ENCODE assay signal across 19 mouse cellular contexts in genomic region chr12:98545875-98546274, GRCm38 (mm10). TPM values are rescaled to one million over a fixed set of nuclear protein-coding genes. Genes with fewer than 3 reads are reported as not detected.
DNase-seq lines count a peak whose midpoint lies in the region; ATAC-seq and TF ChIP-seq lines count a peak whose summit lies in the region.
"Had no signal": no experiment of that assay in that cellular context is flagged by ENCODE, and none has a peak within 500 bp of the region (broad histone marks: within the 10 kb centered on the region; RNA-seq: fewer than 3 reads in every experiment).

No protein-coding gene starts in this region.

- 84% methylated on average over 2 of the region's 2 CpGs for WGBS in heart, embryonic 10.5 days
- WGBS in neural tube, embryonic 14.5 days, result 77% methylated on average over 2 of the region's 2 CpGs
- 92% methylated on average over 2 of the region's 2 CpGs for WGBS in intestine, postnatal 0 days

- H3K9me3 ChIP-seq in heart, embryonic 10.5 days, result no peaks in the 10 kb centered on the region
- no peaks in the 10 kb centered on the region for H3K9me3 ChIP-seq in neural tube, embryonic 14.5 days (ENCODE audit: control insufficient read depth, low read length)
- no peaks in the 10 kb centered on the region for H3K9me3 ChIP-seq in intestine, postnatal 0 days (ENCODE audit: control insufficient read depth)
- H3K9me3 ChIP-seq: embryonic facial prominence, embryonic 13.5 days; midbrain, embryonic 10.5 days; stomach, embryonic 15.5 days had no signal

- H3K36me3 ChIP-seq in heart, embryonic 10.5 days, result no peaks in the 10 kb centered on the region
- H3K36me3 ChIP-seq in neural tube, embryonic 14.5 days (ENCODE audit: control insufficient read depth, insufficient read depth, low read length), result no peaks in the 10 kb centered on the region
- no peaks in the 10 kb centered on the region for H3K36me3 ChIP-seq in intestine, postnatal 0 days (ENCODE audit: control insufficient read depth, insufficient read depth)
- H3K36me3 ChIP-seq: embryonic facial prominence, embryonic 13.5 days; stomach, embryonic 15.5 days had no signal

- no peaks in the 10 kb centered on the region for H3K27me3 ChIP-seq in heart, embryonic 10.5 days (ENCODE audit: insufficient read depth, poor library complexity, severe bottlenecking)
- no peaks in the 10 kb centered on the region for H3K27me3 ChIP-seq in neural tube, embryonic 14.5 days (ENCODE audit: control insufficient read depth, insufficient read depth, low read length)
- no peaks in the 10 kb centered on the region for H3K27me3 ChIP-seq in intestine, postnatal 0 days (replicated peaks; ENCODE audit: control insufficient read depth, insufficient read depth, low read length)
- H3K27me3 ChIP-seq: embryonic facial prominence, embryonic 13.5 days; stomach, embryonic 15.5 days had no signal

- H3K4me1 ChIP-seq in heart, embryonic 10.5 days, result no peaks in the 10 kb centered on the region
- H3K4me1 ChIP-seq in neural tube, embryonic 14.5 days (ENCODE audit: control insufficient read depth, insufficient read depth, low read length), result no peaks in the 10 kb centered on the region
- H3K4me1 ChIP-seq in intestine, postnatal 0 days (replicated peaks; ENCODE audit: control insufficient read depth, insufficient read depth, low read length), result no peaks in the 10 kb centered on the region
- H3K4me1 ChIP-seq: embryonic facial prominence, embryonic 13.5 days; midbrain, embryonic 10.5 days; stomach, embryonic 15.5 days had no signal

- TF ChIP-seq CTCF in intestine, postnatal 0 days (IDR thresholded peaks at IDR 0.05; ENCODE audit: low read depth), result no peak

- no peak overlapping the region for H3K9ac ChIP-seq in neural tube, embryonic 14.5 days (replicated peaks; ENCODE audit: low read depth, low read length)
- H3K9ac ChIP-seq in intestine, postnatal 0 days (ENCODE audit: low read depth, low read length), result no peak overlapping the region
- H3K9ac ChIP-seq: embryonic facial prominence, embryonic 13.5 days; liver, postnatal 0 days; stomach, embryonic 15.5 days had no signal

- ATAC-seq in neural tube, embryonic 14.5 days (ENCODE audit: low read depth), result 0 out of 2 replicates have a peak, but pooled peaks have one; percentile 9
- no peak for ATAC-seq in intestine, postnatal 0 days
- ATAC-seq: liver, postnatal 0 days had no signal

- intact Hi-C loops in heart, postnatal 10 days (cut with DNase I), result no loop called here

- H3K4me2 ChIP-seq in neural tube, embryonic 14.5 days (ENCODE audit: low read depth, low read length), result no peak overlapping the region
- H3K4me2 ChIP-seq in intestine, postnatal 0 days (replicated peaks; ENCODE audit: low read depth), result no peak overlapping the region
- H3K4me2 ChIP-seq: embryonic facial prominence, embryonic 13.5 days; stomach, embryonic 15.5 days had no signal

- peak; percentile 66 for DNase-seq in heart, embryonic 10.5 days (ENCODE audit: low spot score)
- DNase-seq in heart, postnatal 10 days, result no peak
- no peak for DNase-seq in neural tube, embryonic 10.5 days (ENCODE audit: extremely low spot score, low spot score)
- peak; percentile 80 to 86 for DNase-seq in cerebellum, postnatal 14 days
- no peak for DNase-seq in adrenal gland, postnatal 14 days
- no peak for DNase-seq in thymus, postnatal 10 days (ENCODE audit: low spot score in 2 of 2)
- DNase-seq: adrenal gland, adult 8-10 months; gastrocnemius, adult 2 months; kidney, postnatal 4 days; liver; liver, postnatal 0 days; lung, postnatal 36 days; thymus, adult 2 months had no signal

- no peak overlapping the region for H3K27ac ChIP-seq in heart, embryonic 10.5 days
- H3K27ac ChIP-seq in neural tube, embryonic 14.5 days (ENCODE audit: low read depth, low read length), result no peak overlapping the region
- H3K27ac ChIP-seq in intestine, postnatal 0 days (ENCODE audit: low read depth, low read length), result no peak overlapping the region
- H3K27ac ChIP-seq: embryonic facial prominence, embryonic 13.5 days; gastrocnemius, adult 2 months; midbrain, embryonic 10.5 days; stomach, embryonic 15.5 days had no signal

- no peak overlapping the region for H3K4me3 ChIP-seq in heart, embryonic 10.5 days
- no peak overlapping the region for H3K4me3 ChIP-seq in neural tube, embryonic 14.5 days (ENCODE audit: low read depth, low read length)
- H3K4me3 ChIP-seq in intestine, postnatal 0 days (ENCODE audit: low read depth, low read length), result no peak overlapping the region
- H3K4me3 ChIP-seq: embryonic facial prominence, embryonic 13.5 days; gastrocnemius, adult 2 months; midbrain, embryonic 10.5 days; stomach, embryonic 15.5 days had no signal

RNA-seq across cellular contexts. Expression of gene Kcnk10, which starts 32.2 kb away (rescaled TPM):
- 0.28 and 0.62 TPM in 2 replicates for polyA plus RNA-seq in heart, embryonic 10.5 days (2016; fragmentation: Nextera tagmentation; extraction: Ambion mirVana)
- total RNA-seq in heart, postnatal 10 days (2021), result under 1 TPM in 1 of 2 experiments, not detected in 1; 0.02 TPM
- polyA plus RNA-seq in neural tube, embryonic 14.5 days (2014; fragmentation: Nextera tagmentation; extraction: Ambion mirVana), result 40.1 and 50.5 TPM in 2 replicates
- polyA plus RNA-seq in intestine, postnatal 0 days (2015; fragmentation: Nextera tagmentation; extraction: Ambion mirVana), result 0.74 and 1.3 TPM in 2 replicates
- total RNA-seq in adrenal gland, postnatal 14 days (2021), result 0.33 and 0.34 TPM in 2 replicates
- total RNA-seq: gastrocnemius, adult 2 months; granulocyte monocyte progenitor cell, adult 5-6 weeks had no signal

Comparison
In these comparisons a context has a peak if more than half of its experiments do, and no peak if none do; other contexts are left out.
1. DNase-seq: peak in heart, embryonic 10.5 days (single experiment) and cerebellum, postnatal 14 days (2 of 2); none in heart, postnatal 10 days (0 of 2), neural tube, embryonic 10.5 days (single experiment), adrenal gland, postnatal 14 days (single experiment) and thymus, postnatal 10 days (0 of 2).
2. RNA of gene Kcnk10, which starts 32.2 kb away (polyA plus RNA-seq): 40.1 to 50.5 TPM in neural tube, embryonic 14.5 days; 0.74 to 1.3 TPM in intestine, postnatal 0 days and 0.28 to 0.62 TPM in heart, embryonic 10.5 days; every median in the first group is over 10 times any median in the second.